Mouse (Mus musculus) liver, adult 2 months (tissue): ENCODE measurements at regions not wholly inside any gene's neighbourhood (a gene's known extent, or its start where the extent isn't known, plus 50 kb on each side); places are given as distances from the start of the nearest gene placed in this dataset.

Experiments used
- CTCF ChIP-seq: fragments of 200-500 bp; IDR thresholded peaks from 2 replicates; pipeline ENCODE4 v1.5.1; 2011; ENCODE audit warnings: low read depth, low read length, control low read depth
- POLR2A ChIP-seq: fragments of 200-500 bp; IDR thresholded peaks from 2 replicates; pipeline ENCODE4 v1.6.1; 2011; ENCODE audit warnings: low read length, control low read depth; ENCODE audit not compliant: insufficient read depth; ENCODE audit errors: extremely low read depth

DNA sequence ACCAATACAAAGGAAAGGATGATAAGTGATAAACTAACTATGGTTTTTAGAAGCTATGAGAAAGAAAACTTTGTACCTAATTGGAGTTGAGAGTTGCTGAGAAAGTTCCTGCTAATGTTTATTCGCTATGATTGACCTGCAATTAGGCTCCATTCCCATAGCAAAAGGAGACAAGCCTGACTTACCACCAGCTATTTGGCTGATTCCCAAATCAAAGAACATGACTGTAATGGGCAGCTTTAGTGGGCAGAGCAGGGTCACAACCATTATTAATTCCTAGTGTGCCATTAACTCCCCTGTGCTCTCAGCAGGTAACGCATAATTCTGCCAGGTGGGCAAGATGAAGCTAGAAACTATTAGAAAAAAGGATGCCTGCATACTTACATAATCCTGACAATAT lies 452.5 kb downstream of the Gabrg1 start:
- no peak for TF ChIP-seq CTCF
- TF ChIP-seq POLR2A = no peak
